Mouse (Mus musculus): ENCODE results near the gene Fpr1. TPM values are rescaled to one million over a fixed set of nuclear protein-coding genes. Genes with fewer than 3 reads are reported as not detected.
"Not testable (repeated sequence)": the region's sequence is repeated elsewhere in the genome, so short reads cannot be mapped to it uniquely, and the experiment has no call there.

Fpr1 gene
- 0.20 and 0.83 TPM in 2 replicates for polyA plus RNA-seq (2015; fragmentation: Nextera tagmentation; extraction: Ambion mirVana)

GRCm38 (mm10) chr17:17883840-17884239, at the start of gene Fpr1:
Gene Fpr1, minus strand, starts transcription at chr17:17883940.
- Histone ChIP-seq H3K27me3 (no peaks in the 10 kb centered on the region), H3K9ac (no peak within 1 kb of the TSS), H3K27ac (replicated peaks) (no peak within 1 kb of the TSS), H3K4me2 (replicated peaks) (no peak within 1 kb of the TSS), H3K4me3 (replicated peaks) (no peak within 1 kb of the TSS), H3K9me3 (replicated peaks) (no peaks in the 10 kb centered on the region), H3K4me1 (no peaks in the 10 kb centered on the region), H3K36me3 (no peaks in the 10 kb centered on the region)
- ATAC-seq (ENCODE audit: insufficient number of reproducible peaks, low FRiP score, low TSS enrichment, low read depth): no peak
- 51% methylated on average over 1 of the region's 1 CpGs for WGBS

- no peak for ATAC-seq (ENCODE audit: insufficient number of reproducible peaks, low FRiP score, low TSS enrichment, low read depth)
- H3K9me3 ChIP-seq (replicated peaks): no peaks in the 10 kb centered on the region
- H3K27ac ChIP-seq (replicated peaks): no peak overlapping the region
- no peak overlapping the region for H3K4me3 ChIP-seq (replicated peaks)
- no peaks in the 10 kb centered on the region for H3K4me1 ChIP-seq
- no peak overlapping the region for H3K4me2 ChIP-seq (replicated peaks)
- no peaks in the 10 kb centered on the region for H3K36me3 ChIP-seq
- H3K27me3 ChIP-seq: no peaks in the 10 kb centered on the region
- H3K9ac ChIP-seq: no peak overlapping the region
Observed at GRCm38 (mm10) chr17:17917782-17918181, 34.0 kb upstream of the Fpr1 start.

- Histone ChIP-seq H3K9me3 (replicated peaks) (no peaks in the 10 kb centered on the region), H3K4me1 (no peaks in the 10 kb centered on the region), H3K36me3 (no peaks in the 10 kb centered on the region), H3K4me3 (replicated peaks) (no peak overlapping the region), H3K27me3 (no peaks in the 10 kb centered on the region), H3K9ac (no peak overlapping the region), H3K4me2 (replicated peaks) (no peak overlapping the region), H3K27ac (replicated peaks) (no peak overlapping the region)
- no peak for ATAC-seq (ENCODE audit: insufficient number of reproducible peaks, low FRiP score, low TSS enrichment, low read depth)
- 96% methylated on average over 1 of the region's 1 CpGs for WGBS
Observed at GRCm38 (mm10) chr17:17917376-17917775, 33.6 kb upstream of the Fpr1 start.

GRCm38 (mm10) chr17:17912618-17913017, 28.9 kb upstream of the Fpr1 start:
- not testable (repeated sequence) for H3K4me3 ChIP-seq (replicated peaks); H3K4me2 ChIP-seq (replicated peaks); H3K9ac ChIP-seq; H3K9me3 ChIP-seq (replicated peaks); H3K27me3 ChIP-seq; H3K36me3 ChIP-seq; ATAC-seq (ENCODE audit: insufficient number of reproducible peaks, low FRiP score, low TSS enrichment, low read depth); H3K4me1 ChIP-seq; H3K27ac ChIP-seq (replicated peaks)
- WGBS: 79% methylated on average over 8 of the region's 8 CpGs

GRCm38 (mm10) chr17:17909636-17910421, 26.1 kb upstream of the Fpr1 start:
- H3K4me1 ChIP-seq: no peaks in the 10 kb centered on the region
- H3K9ac ChIP-seq: peak overlapping the region; percentile 64
- peak; percentile 95 for ATAC-seq (ENCODE audit: insufficient number of reproducible peaks, low FRiP score, low TSS enrichment, low read depth)
- WGBS: 19% methylated on average over 51 of the region's 51 CpGs
- no peak overlapping the region for H3K27ac ChIP-seq (replicated peaks)
- H3K9me3 ChIP-seq (replicated peaks): no peaks in the 10 kb centered on the region
- H3K27me3 ChIP-seq: no peaks in the 10 kb centered on the region
- peak overlapping the region; percentile 53 for H3K4me3 ChIP-seq (replicated peaks)
- H3K36me3 ChIP-seq: no peaks in the 10 kb centered on the region
- H3K4me2 ChIP-seq (replicated peaks): peak overlapping the region; percentile 72

GRCm38 (mm10) chr17:17900768-17901167, 17.0 kb upstream of the Fpr1 start:
- no peak for ATAC-seq (ENCODE audit: insufficient number of reproducible peaks, low FRiP score, low TSS enrichment, low read depth)
- Histone ChIP-seq H3K4me3 (replicated peaks) (no peak overlapping the region), H3K27ac (replicated peaks) (no peak overlapping the region), H3K36me3 (no peaks in the 10 kb centered on the region), H3K27me3 (no peaks in the 10 kb centered on the region), H3K4me1 (no peaks in the 10 kb centered on the region), H3K9me3 (replicated peaks) (no peaks in the 10 kb centered on the region), H3K9ac (no peak overlapping the region), H3K4me2 (replicated peaks) (no peak overlapping the region)
- WGBS: 92% methylated on average over 1 of the region's 1 CpGs

- H3K4me1 ChIP-seq: no peaks in the 10 kb centered on the region
- WGBS: 75% methylated on average over 2 of the region's 2 CpGs
Observed at GRCm38 (mm10) chr17:17899268-17899667, 15.5 kb upstream of the Fpr1 start.

GRCm38 (mm10) chr17:17896039-17896438, 12.3 kb upstream of the Fpr1 start:
- Histone ChIP-seq H3K4me2 (replicated peaks) (no peak overlapping the region), H3K27me3 (no peaks in the 10 kb centered on the region), H3K9me3 (replicated peaks) (no peaks in the 10 kb centered on the region), H3K27ac (replicated peaks) (no peak overlapping the region), H3K4me1 (no peaks in the 10 kb centered on the region), H3K36me3 (no peaks in the 10 kb centered on the region), H3K9ac (no peak overlapping the region), H3K4me3 (replicated peaks) (no peak overlapping the region)
- ATAC-seq (ENCODE audit: insufficient number of reproducible peaks, low FRiP score, low TSS enrichment, low read depth): no peak
- 0% methylated on average over 4 of the region's 4 CpGs for WGBS

More at GRCm38 (mm10) chr17:17899268-17899667, 15.5 kb upstream of the Fpr1 start:
- Histone ChIP-seq H3K27ac (replicated peaks) (no peak overlapping the region), H3K36me3 (no peaks in the 10 kb centered on the region), H3K4me3 (replicated peaks) (no peak overlapping the region), H3K27me3 (no peaks in the 10 kb centered on the region), H3K4me2 (replicated peaks) (no peak overlapping the region), H3K9me3 (replicated peaks) (no peaks in the 10 kb centered on the region), H3K9ac (no peak overlapping the region)
- ATAC-seq (ENCODE audit: insufficient number of reproducible peaks, low FRiP score, low TSS enrichment, low read depth): no peak

GRCm38 (mm10) chr17:17889732-17890425, 6.1 kb upstream of the Fpr1 start:
- Histone ChIP-seq H3K27ac (replicated peaks) (no peak overlapping the region), H3K4me2 (replicated peaks) (no peak overlapping the region), H3K4me3 (replicated peaks) (no peak overlapping the region), H3K9me3 (replicated peaks) (no peaks in the 10 kb centered on the region), H3K36me3 (no peaks in the 10 kb centered on the region), H3K27me3 (no peaks in the 10 kb centered on the region), H3K4me1 (no peaks in the 10 kb centered on the region), H3K9ac (no peak overlapping the region)
- no peak for ATAC-seq (ENCODE audit: insufficient number of reproducible peaks, low FRiP score, low TSS enrichment, low read depth)
- WGBS: 74% methylated on average over 2 of the region's 2 CpGs

GRCm38 (mm10) chr17:17887774-17888248, 4.1 kb upstream of the Fpr1 start, which contains the start of the genes Fpr2 and Fpr3:
Gene Fpr2, plus strand, starts transcription at chr17:17887824.
Gene Fpr3, plus strand, starts transcription at chr17:17887852.
- no peak for ATAC-seq (ENCODE audit: insufficient number of reproducible peaks, low FRiP score, low TSS enrichment, low read depth)
- no peak within 1 kb of the TSS for H3K4me2 ChIP-seq (replicated peaks)
- no peaks in the 10 kb centered on the region for H3K4me1 ChIP-seq
- H3K9me3 ChIP-seq (replicated peaks): no peaks in the 10 kb centered on the region
- no peaks in the 10 kb centered on the region for H3K36me3 ChIP-seq
- no peak within 1 kb of the TSS for H3K27ac ChIP-seq (replicated peaks)
- no peaks in the 10 kb centered on the region for H3K27me3 ChIP-seq
- WGBS: 49% methylated on average over 1 of the region's 1 CpGs
- H3K9ac ChIP-seq: no peak within 1 kb of the TSS
- no peak within 1 kb of the TSS for H3K4me3 ChIP-seq (replicated peaks)

GRCm38 (mm10) chr17:17882672-17883071, 1.1 kb downstream of the Fpr1 start:
- 84% methylated on average over 3 of the region's 3 CpGs for WGBS
- H3K9me3 ChIP-seq (replicated peaks): no peaks in the 10 kb centered on the region
- H3K36me3 ChIP-seq: no peaks in the 10 kb centered on the region
- ATAC-seq (ENCODE audit: insufficient number of reproducible peaks, low FRiP score, low TSS enrichment, low read depth): no peak
- H3K4me3 ChIP-seq (replicated peaks): no peak overlapping the region
- H3K4me1 ChIP-seq: no peaks in the 10 kb centered on the region
- H3K4me2 ChIP-seq (replicated peaks): no peak overlapping the region
- no peak overlapping the region for H3K27ac ChIP-seq (replicated peaks)
- no peak overlapping the region for H3K9ac ChIP-seq
- H3K27me3 ChIP-seq: no peaks in the 10 kb centered on the region
